Mouse (Mus musculus): Measurements from ENCODE around the gene Hoxa11.

GRCm38 (mm10) chr6:52245040-52245756, 412 bp downstream of the Hoxa11 start:
- no peak for TF ChIP-seq CTCF (IDR thresholded peaks at IDR 0.05; ENCODE audit: low read depth)
- no peak for TF ChIP-seq EP300 (IDR thresholded peaks at IDR 0.05; ENCODE audit: low read depth)

All from liver, embryonic 14.5 days (tissue).